Mouse (Mus musculus): ENCODE data around the gene Vps52.

The Vps52 gene

GRCm38 (mm10) chr17:33955555-33956214 lies at the start of gene Vps52, which contains the start of gene Rps18:
Vps52 (plus strand) TSS chr17:33955812.
Rps18 (minus strand) TSS chr17:33956001.
- DNase-seq = peak; percentile 98

- DNase-seq = peak; percentile 84
Observed at GRCm38 (mm10) chr17:33908331-33909076, 47.1 kb upstream of the Vps52 start.

GRCm38 (mm10) chr17:33909077-33909868 lies 46.3 kb upstream of the Vps52 start, which contains the start of gene Daxx:
Daxx (plus strand) TSS chr17:33909414.
- DNase-seq = peak; percentile 99

- DNase-seq = no peak
Observed at GRCm38 (mm10) chr17:33909869-33910250, 45.8 kb upstream of the Vps52 start.

GRCm38 (mm10) chr17:33910346-33911051 lies 45.1 kb upstream of the Vps52 start:
- DNase-seq = peak; percentile 57

GRCm38 (mm10) chr17:33911052-33911812 lies 44.4 kb upstream of the Vps52 start:
- DNase-seq = peak; percentile 60

- peak; percentile 64 for DNase-seq
Observed at GRCm38 (mm10) chr17:33911813-33912414, 43.7 kb upstream of the Vps52 start.

- peak; percentile 53 for DNase-seq
Observed at GRCm38 (mm10) chr17:33913264-33913663, 42.3 kb upstream of the Vps52 start.

GRCm38 (mm10) chr17:33913905-33914304 lies 41.7 kb upstream of the Vps52 start:
- DNase-seq = peak; percentile 49

GRCm38 (mm10) chr17:33914969-33915391 lies 40.6 kb upstream of the Vps52 start:
- peak; percentile 65 for DNase-seq

GRCm38 (mm10) chr17:33915671-33916250 lies 39.9 kb upstream of the Vps52 start, which contains the start of the genes Tapbp and Zbtb22:
Tapbp (plus strand) TSS chr17:33915899.
Zbtb22 (plus strand) TSS chr17:33915904.
- peak; percentile 99 for DNase-seq

GRCm38 (mm10) chr17:33916294-33916693 lies 39.3 kb upstream of the Vps52 start:
- DNase-seq = peak; percentile 71

GRCm38 (mm10) chr17:33916847-33917655 lies 38.6 kb upstream of the Vps52 start:
- DNase-seq = no peak

GRCm38 (mm10) chr17:33917656-33918292 lies 37.8 kb upstream of the Vps52 start:
- DNase-seq = peak; percentile 72

GRCm38 (mm10) chr17:33918293-33919203 lies 37.1 kb upstream of the Vps52 start:
- DNase-seq = peak; percentile 70

GRCm38 (mm10) chr17:33919351-33920281 lies 36.0 kb upstream of the Vps52 start:
- peak; percentile 83 for DNase-seq
